Mouse (Mus musculus) ES-Bruce4 (cell line): ENCODE results near the gene Dnajc28. TPM values are rescaled to one million over a fixed set of nuclear protein-coding genes. Genes with fewer than 3 reads are reported as not detected.
A peak's percentile ranks its signal among the peaks of the same experiment; 100 is the strongest.

Source experiments
- H3K27ac ChIP-seq: 2 replicates; pipeline ENCODE4 v1.5.1; 2012; ENCODE audit warnings: low read length, inconsistent platforms; ENCODE audit not compliant: insufficient read depth
- H3K27me3 ChIP-seq: 2 replicates; pipeline ENCODE4 v1.6.1; 2012; ENCODE audit warnings: mild to moderate bottlenecking, low read length, inconsistent platforms; ENCODE audit not compliant: control insufficient read depth, poor library complexity, insufficient read depth, severe bottlenecking
- H3K36me3 ChIP-seq: 2 replicates; pipeline ENCODE4 v1.6.1; 2012; ENCODE audit warnings: inconsistent platforms, mild to moderate bottlenecking, low read length, moderate library complexity; ENCODE audit not compliant: control insufficient read depth, poor library complexity, insufficient read depth, severe bottlenecking
- H3K4me1 ChIP-seq: one replicate; pipeline ENCODE4 v1.8.1; 2011; ENCODE audit warnings: low read length; ENCODE audit not compliant: control insufficient read depth, insufficient read depth
- H3K4me3 ChIP-seq: 2 replicates; pipeline ENCODE4 v1.5.1; 2011; ENCODE audit warnings: low read depth, mild to moderate bottlenecking, low read length
- H3K9ac ChIP-seq: 2 replicates; pipeline ENCODE4 v1.6.1; 2012; ENCODE audit warnings: low read depth, mild to moderate bottlenecking, inconsistent platforms; ENCODE audit not compliant: poor library complexity, severe bottlenecking
- H3K9me3 ChIP-seq: replicated peaks from 2 replicates; pipeline ENCODE4 v1.6.1; 2012; ENCODE audit warnings: mild to moderate bottlenecking, low read length, inconsistent platforms; ENCODE audit not compliant: control insufficient read depth, poor library complexity, insufficient read depth, severe bottlenecking
- CTCF ChIP-seq: IDR thresholded peaks from one replicate; pipeline ENCODE4 v1.8.1; 2011; ENCODE audit warnings: low read depth, low read length
- EP300 ChIP-seq: IDR thresholded peaks from 2 replicates; pipeline ENCODE4 v1.6.1; 2011; ENCODE audit warnings: low read depth, low read length; ENCODE audit not compliant: insufficient read depth
- POLR2A ChIP-seq: IDR thresholded peaks from one replicate; pipeline ENCODE4 v1.8.1; 2011; ENCODE audit warnings: low read length; ENCODE audit not compliant: insufficient read depth
- polyA plus RNA-seq: library from polyadenylated mRNA; stranded (reverse); fragments of >200 nt; gene quantifications from 2 replicates; pipeline ENCODE4 v1.2.4, GENCODE M21; 2011; ENCODE audit warnings: low read depth; ENCODE audit not compliant: missing spikeins, insufficient read depth, insufficient read length

Dnajc28 gene
- polyA plus RNA-seq, 1 experiment = 4.9 TPM

DNA sequence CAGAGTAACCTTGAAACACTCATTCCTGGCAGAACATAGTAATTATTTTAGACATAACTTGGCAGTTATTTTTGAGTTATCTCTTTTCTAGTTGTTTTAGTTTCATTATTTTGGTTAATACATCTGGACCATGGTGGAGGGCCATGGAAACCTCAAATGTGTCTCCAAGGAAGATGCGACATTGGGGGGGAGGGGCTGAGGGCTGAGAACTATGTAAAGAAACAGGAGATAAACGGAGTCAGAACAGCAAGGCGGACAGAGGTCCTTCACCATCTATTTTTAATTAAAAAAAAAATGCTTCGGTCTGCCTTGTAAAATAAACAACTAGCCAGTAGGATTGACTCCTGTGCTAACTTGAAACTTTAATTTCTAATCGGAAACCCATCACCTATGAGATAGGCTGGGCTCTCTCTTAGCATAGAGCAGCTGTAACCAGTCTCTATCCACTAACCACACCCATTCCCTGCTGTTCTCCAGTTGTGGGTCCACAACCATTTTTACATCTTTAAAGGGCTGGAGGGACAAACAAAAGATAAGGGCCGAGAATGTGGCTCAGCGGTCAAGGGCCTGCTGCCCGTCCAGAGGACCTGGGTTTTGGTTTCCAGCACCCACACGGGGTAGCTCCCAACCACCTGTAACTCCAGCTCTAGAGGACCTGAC, 53.4 kb downstream of the Dnajc28 start:
- Histone ChIP-seq H3K36me3 (no peaks in the 10 kb centered on the region), H3K9ac (no peak overlapping the region), H3K27me3 (no peaks in the 10 kb centered on the region), H3K4me1 (peaks cover 3% of the 10 kb centered on the region), H3K4me3 (no peak overlapping the region), H3K9me3 (0 out of 2 replicates have a peak, but pooled peaks cover 3% of the 10 kb centered on the region), H3K27ac (no peak overlapping the region)
- TF ChIP-seq CTCF (no peak), EP300 (0 out of 2 replicates have a peak, but pooled peaks have one; percentile 59)

DNA sequence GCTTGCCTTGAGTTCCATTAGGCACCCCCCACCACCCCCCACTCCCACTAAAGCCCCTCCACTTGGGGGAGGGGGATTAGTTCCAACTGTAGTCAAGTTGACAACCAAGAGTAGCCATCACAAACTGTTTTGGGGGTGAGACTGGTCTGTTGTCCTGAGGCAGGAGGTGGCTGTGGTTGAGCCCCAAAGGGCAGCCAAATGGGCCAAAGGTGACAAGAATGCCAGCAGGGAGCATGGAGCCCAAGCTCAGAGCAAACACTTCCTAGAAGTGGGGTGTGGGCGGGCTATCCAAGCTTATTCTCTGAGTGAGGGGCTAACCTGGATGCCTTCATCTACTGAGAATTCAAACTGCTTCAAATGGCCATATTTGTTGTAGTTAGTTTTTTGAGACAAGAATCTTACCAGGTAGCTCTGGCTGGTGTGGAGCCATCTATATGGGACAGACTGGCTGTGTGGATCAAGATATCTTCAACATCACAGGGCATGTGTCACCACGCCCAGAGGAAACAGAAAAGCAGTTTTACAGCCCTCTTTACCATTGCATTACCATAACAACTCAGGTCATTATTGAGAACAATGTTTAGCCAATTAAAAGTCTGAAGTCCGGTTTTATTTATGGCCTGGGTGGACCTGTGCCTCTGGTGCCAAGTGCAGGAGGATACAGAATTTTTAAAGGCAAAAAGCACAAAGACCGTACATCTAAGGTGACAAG, 54.1 kb downstream of the Dnajc28 start:
- no peak overlapping the region for H3K4me3 ChIP-seq
- no peaks in the 10 kb centered on the region for H3K27me3 ChIP-seq
- no peak for TF ChIP-seq CTCF
- TF ChIP-seq EP300 = no peak
- no peak for TF ChIP-seq POLR2A
- 0 out of 2 replicates have a peak, but pooled peaks cover 3% of the 10 kb centered on the region for H3K9me3 ChIP-seq
- no peaks in the 10 kb centered on the region for H3K36me3 ChIP-seq
- no peak overlapping the region for H3K9ac ChIP-seq
- H3K4me1 ChIP-seq = peaks cover 3% of the 10 kb centered on the region
- H3K27ac ChIP-seq = no peak overlapping the region

Other genes starting within 250 kb of the Dnajc28 start
- gene Ifnar2, start 246.2 kb downstream of the Dnajc28 start, polyA plus RNA-seq = 13.4 and 19.6 TPM in 2 replicates
- gene Gm21970, start 227.3 kb downstream of the Dnajc28 start, polyA plus RNA-seq = 1.6 TPM in 1 of 2 replicates, not detected in the other
- gene Il10rb, start 212.9 kb downstream of the Dnajc28 start, polyA plus RNA-seq = 3.5 and 4.3 TPM in 2 replicates
- 31.3 and 35.3 TPM in 2 replicates for gene Ifnar1, start 133.8 kb downstream of the Dnajc28 start, polyA plus RNA-seq
- gene Ifngr2, start 72.0 kb downstream of the Dnajc28 start, polyA plus RNA-seq = 5.0 and 8.9 TPM in 2 replicates
- gene Tmem50b, start 21.2 kb downstream of the Dnajc28 start, polyA plus RNA-seq = 27.2 and 30.9 TPM in 2 replicates
- gene Gart, start 27.9 kb upstream of the Dnajc28 start, polyA plus RNA-seq = 283 and 292 TPM in 2 replicates
- 174 and 192 TPM in 2 replicates for gene Son, start 28.5 kb upstream of the Dnajc28 start, polyA plus RNA-seq
- gene Donson, start 69.7 kb upstream of the Dnajc28 start, polyA plus RNA-seq = 44.3 and 46.4 TPM in 2 replicates
- 48.3 and 60.0 TPM in 2 replicates for gene Cryzl1, start 109.9 kb upstream of the Dnajc28 start, polyA plus RNA-seq
- 84.6 and 85.7 TPM in 2 replicates for gene Itsn1, start 110.3 kb upstream of the Dnajc28 start, polyA plus RNA-seq